Comparison of ENCODE assay signal across 17 mouse cellular contexts in genomic region chr5:75980521-75981311, GRCm38 (mm10). TPM values are rescaled to one million over a fixed set of nuclear protein-coding genes. Genes with fewer than 3 reads are reported as not detected.
DNase-seq lines count a peak whose midpoint lies in the region; ATAC-seq lines count a peak whose summit lies in the region.
"Had no signal": no experiment of that assay in that cellular context is flagged by ENCODE, and none has a peak within 500 bp of the region (broad histone marks: within the 10 kb centered on the region; RNA-seq: fewer than 3 reads in every experiment).

No protein-coding gene starts in this region.

- WGBS in liver, embryonic 16.5 days (ENCODE audit: insufficient replicate concordance) = 43% methylated on average over 23 of the region's 23 CpGs
- 57% methylated on average over 23 of the region's 23 CpGs for WGBS in liver, embryonic 11.5 days
- 68% methylated on average over 23 of the region's 23 CpGs for WGBS in hindbrain, embryonic 12.5 days

- peaks cover 4% of the 10 kb centered on the region; the same call in 1 of the 2 replicates for H3K4me1 ChIP-seq in liver, embryonic 16.5 days (ENCODE audit: control insufficient read depth, low read depth, low read length)
- H3K4me1 ChIP-seq in liver, embryonic 11.5 days (replicated peaks; ENCODE audit: control insufficient read depth, insufficient read depth, low read length) = peaks cover 11% of the 10 kb centered on the region
- peaks cover 18% of the 10 kb centered on the region for H3K4me1 ChIP-seq in hindbrain, embryonic 12.5 days

- H3K4me3 ChIP-seq in liver, embryonic 16.5 days (ENCODE audit: low read depth, low read length) = no peak overlapping the region
- no peak overlapping the region for H3K4me3 ChIP-seq in liver, embryonic 11.5 days (ENCODE audit: low read depth, low read length)
- H3K4me3 ChIP-seq in hindbrain, embryonic 12.5 days = no peak overlapping the region
- H3K4me3 ChIP-seq: embryonic facial prominence, embryonic 12.5 days; forebrain, embryonic 10.5 days; hindbrain, embryonic 15.5 days; limb, embryonic 12.5 days had no signal

- peaks cover 51% of the 10 kb centered on the region for H3K27me3 ChIP-seq in liver, embryonic 16.5 days (ENCODE audit: control insufficient read depth, insufficient read depth, low read depth, low read length)
- peaks cover 43% of the 10 kb centered on the region for H3K27me3 ChIP-seq in liver, embryonic 11.5 days (replicated peaks; ENCODE audit: control insufficient read depth, insufficient read depth, low read length)
- H3K27me3 ChIP-seq in hindbrain, embryonic 12.5 days = peaks cover 54% of the 10 kb centered on the region

- no peaks in the 10 kb centered on the region for H3K36me3 ChIP-seq in liver, embryonic 16.5 days (ENCODE audit: control insufficient read depth, insufficient read depth)
- no peaks in the 10 kb centered on the region for H3K36me3 ChIP-seq in liver, embryonic 11.5 days (ENCODE audit: control insufficient read depth, insufficient read depth, low read length)
- H3K36me3 ChIP-seq in hindbrain, embryonic 12.5 days = no peaks in the 10 kb centered on the region
- H3K36me3 ChIP-seq: embryonic facial prominence, embryonic 12.5 days; forebrain, embryonic 10.5 days; hindbrain, embryonic 15.5 days; limb, embryonic 12.5 days had no signal

- no peak overlapping the region for H3K27ac ChIP-seq in liver, embryonic 16.5 days (ENCODE audit: low read length)
- H3K27ac ChIP-seq in liver, embryonic 11.5 days (ENCODE audit: low read depth, low read length) = no peak overlapping the region
- H3K27ac ChIP-seq in hindbrain, embryonic 12.5 days = no peak overlapping the region
- H3K27ac ChIP-seq: embryonic facial prominence, embryonic 12.5 days; forebrain, embryonic 10.5 days; hindbrain, embryonic 15.5 days; kidney, postnatal 0 days; limb, embryonic 12.5 days had no signal

- no peak for ATAC-seq in liver, embryonic 16.5 days (ENCODE audit: low read depth)
- ATAC-seq in liver, embryonic 11.5 days (replicated peaks; ENCODE audit: low FRiP score) = no peak
- peak; percentile 83 to 87 for ATAC-seq in hematopoietic stem cell, adult 5-6 weeks (replicated peaks in 1 of 2; ENCODE audit: insufficient read depth in 1 of 2, low FRiP score in 2 of 2, low TSS enrichment in 1 of 2, low read depth in 1 of 2, poor library complexity in 2 of 2, severe bottlenecking in 2 of 2)
- ATAC-seq in hindbrain, embryonic 12.5 days (ENCODE audit: low FRiP score) = no peak

- 0 out of 2 replicates have a peak overlapping the region, but pooled peaks have one; percentile 20 for H3K4me2 ChIP-seq in liver, embryonic 16.5 days (ENCODE audit: low read depth, low read length)
- H3K4me2 ChIP-seq in liver, embryonic 11.5 days = no peak overlapping the region
- no peak overlapping the region for H3K4me2 ChIP-seq in hindbrain, embryonic 12.5 days (replicated peaks)
- H3K4me2 ChIP-seq: embryonic facial prominence, embryonic 12.5 days; hindbrain, embryonic 15.5 days; limb, embryonic 12.5 days had no signal

- no peaks in the 10 kb centered on the region for H3K9me3 ChIP-seq in liver, embryonic 16.5 days (replicated peaks; ENCODE audit: control insufficient read depth, low read length)
- no peaks in the 10 kb centered on the region for H3K9me3 ChIP-seq in liver, embryonic 11.5 days (ENCODE audit: control insufficient read depth, low read length)
- no peaks in the 10 kb centered on the region for H3K9me3 ChIP-seq in hindbrain, embryonic 12.5 days (replicated peaks)
- H3K9me3 ChIP-seq: embryonic facial prominence, embryonic 12.5 days; forebrain, embryonic 10.5 days; hindbrain, embryonic 15.5 days; limb, embryonic 12.5 days had no signal

- DNase-seq in adrenal gland, adult 2 months = peak; percentile 70
- no peak for DNase-seq in adrenal gland, postnatal 4 days (ENCODE audit: low spot score in 2 of 2)
- DNase-seq in liver, embryonic 11.5 days (ENCODE audit: low spot score) = no peak
- DNase-seq in A20 (ENCODE audit: low read depth, low spot score) = peak; percentile 5
- DNase-seq in frontal cortex, postnatal 25 days (ENCODE audit: low spot score in 2 of 2) = no peak
- DNase-seq: cerebellum, postnatal 14 days; layer of hippocampus, postnatal 36 days had no signal

- no peak overlapping the region for H3K9ac ChIP-seq in liver, embryonic 16.5 days (ENCODE audit: low read depth, low read length)
- no peak overlapping the region for H3K9ac ChIP-seq in liver, embryonic 11.5 days (ENCODE audit: low read depth, low read length)
- H3K9ac ChIP-seq in hindbrain, embryonic 12.5 days = no peak overlapping the region
- H3K9ac ChIP-seq: embryonic facial prominence, embryonic 12.5 days; hindbrain, embryonic 15.5 days; limb, embryonic 12.5 days had no signal

RNA-seq across cellular contexts. Expression of gene Kdr, which starts 2.5 kb away (rescaled TPM):
- total RNA-seq in adrenal gland, adult 2 months (2021) = 100 to 1,000 TPM in 1 of 2 experiments, 10 to 100 TPM in 1; 52.5 to 102 TPM
- polyA plus RNA-seq in adrenal gland, adult 2 months (2012; rRNA removed) = 19.7 and 24.5 TPM in 2 replicates
- total RNA-seq in adrenal gland, postnatal 4 days (2021) = 10 to 100 TPM; 77.4 to 79.2 TPM
- 8.6 and 9.6 TPM in 2 replicates for polyA plus RNA-seq in liver, embryonic 16.5 days (2015; fragmentation: Nextera tagmentation; extraction: Ambion mirVana)
- polyA plus RNA-seq in liver, embryonic 11.5 days (2014; fragmentation: Nextera tagmentation; extraction: Ambion mirVana) = 28.0 and 31.2 TPM in 2 replicates
- 0.31 and 0.99 TPM in 2 replicates for total RNA-seq in hematopoietic stem cell, adult 5-6 weeks (2017)
- polyA plus RNA-seq in hindbrain, embryonic 12.5 days (2016; fragmentation: Nextera tagmentation; extraction: Ambion mirVana) = 31.4 and 32.0 TPM in 2 replicates
- total RNA-seq: MEL; monocyte, adult 5-6 weeks had no signal

Comparison
In these comparisons a context has a peak if more than half of its experiments do, and no peak if none do; other contexts are left out.
1. DNase-seq: peak in adrenal gland, adult 2 months (single experiment) and A20 (single experiment); none in adrenal gland, postnatal 4 days (0 of 2), liver, embryonic 11.5 days (single experiment) and frontal cortex, postnatal 25 days (0 of 2).
2. ATAC-seq: peak in hematopoietic stem cell, adult 5-6 weeks (2 of 2); none in liver, embryonic 16.5 days (single experiment), liver, embryonic 11.5 days (single experiment) and hindbrain, embryonic 12.5 days (single experiment).